Mouse (Mus musculus) embryonic facial prominence, embryonic 12.5 days (tissue): ENCODE measurements at regions not wholly inside any gene's neighbourhood (a gene's known extent, or its start where the extent isn't known, plus 50 kb on each side); places are given as distances from the start of the nearest gene placed in this dataset.
"Not testable (repeated sequence)": the region's sequence is repeated elsewhere in the genome, so short reads cannot be mapped to it uniquely, and the experiment has no call there.

Experiments
- ATAC-seq: fragments of 200-750 bp; cut with Nextera tagmentation; 2 replicates; pipeline ENCODE4 v1.8.0; 2017; ENCODE audit not compliant: insufficient number of reproducible peaks, insufficient read depth, low FRiP score, low TSS enrichment
- H3K27ac ChIP-seq: fragments of 300-500 bp; sonication (generic); 2 replicates; pipeline ENCODE4 v1.5.1; 2016; ENCODE audit warnings: mild to moderate bottlenecking
- H3K27me3 ChIP-seq: fragments of 300-500 bp; sonication (generic); 2 replicates; pipeline ENCODE4 v1.6.1; 2016; ENCODE audit warnings: mild to moderate bottlenecking, moderate library complexity
- H3K36me3 ChIP-seq: fragments of 300-500 bp; sonication (generic); 2 replicates; pipeline ENCODE4 v1.6.1; 2016; ENCODE audit warnings: mild to moderate bottlenecking
- H3K4me1 ChIP-seq: fragments of 300-500 bp; sonication (generic); 2 replicates; pipeline ENCODE4 v1.6.1; 2016
- H3K4me2 ChIP-seq: fragments of 300-500 bp; sonication (generic); replicated peaks from 2 replicates; pipeline ENCODE4 v1.6.1; 2016; ENCODE audit warnings: mild to moderate bottlenecking, moderate library complexity
- H3K4me3 ChIP-seq: fragments of 300-500 bp; sonication (generic); 2 replicates; pipeline ENCODE4 v1.5.1; 2016; ENCODE audit warnings: mild to moderate bottlenecking
- H3K9ac ChIP-seq: fragments of 300-500 bp; sonication (generic); 2 replicates; pipeline ENCODE4 v1.6.1; 2016; ENCODE audit warnings: mild to moderate bottlenecking, moderate library complexity
- H3K9me3 ChIP-seq: fragments of 300-500 bp; sonication (generic); 2 replicates; pipeline ENCODE4 v1.6.1; 2016; ENCODE audit warnings: mild to moderate bottlenecking, moderate library complexity
- WGBS: fragments of 180-500 bp; shearing (Covaris S2); methylation state at CpG from one replicate; pipeline ENCODE4 v1.1.7; 2016; 5-methylcytosine and 5-hydroxymethylcytosine counted together

DNA sequence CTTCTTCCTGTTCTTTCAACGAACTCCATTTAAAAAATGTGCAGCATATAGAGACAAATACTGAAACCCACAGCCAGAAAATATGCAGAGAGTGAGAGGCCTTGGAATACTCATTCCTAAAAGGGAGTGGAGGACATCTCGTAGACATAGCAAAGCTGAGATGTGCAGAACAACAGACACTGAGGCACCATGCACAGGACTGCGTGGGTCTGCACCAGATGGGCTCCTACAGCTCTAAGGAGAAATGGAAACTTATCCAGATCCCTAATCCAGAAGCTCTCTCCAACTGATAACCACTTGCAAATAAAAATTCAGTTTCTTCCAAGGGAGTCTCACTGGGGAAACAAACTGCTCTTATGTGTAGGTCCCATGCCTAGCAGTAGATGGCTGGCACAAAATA is 101.6 kb downstream of the Slc25a24 start:
- no peak overlapping the region for H3K27ac ChIP-seq
- no peaks in the 10 kb centered on the region for H3K4me1 ChIP-seq
- WGBS: 87% methylated on average over 3 of the region's 3 CpGs
- no peaks in the 10 kb centered on the region for H3K36me3 ChIP-seq
- no peak overlapping the region for H3K9ac ChIP-seq
- H3K9me3 ChIP-seq: no peaks in the 10 kb centered on the region
- H3K4me3 ChIP-seq: no peak overlapping the region
- ATAC-seq: no peak
- no peak overlapping the region for H3K4me2 ChIP-seq
- H3K27me3 ChIP-seq: no peaks in the 10 kb centered on the region

DNA sequence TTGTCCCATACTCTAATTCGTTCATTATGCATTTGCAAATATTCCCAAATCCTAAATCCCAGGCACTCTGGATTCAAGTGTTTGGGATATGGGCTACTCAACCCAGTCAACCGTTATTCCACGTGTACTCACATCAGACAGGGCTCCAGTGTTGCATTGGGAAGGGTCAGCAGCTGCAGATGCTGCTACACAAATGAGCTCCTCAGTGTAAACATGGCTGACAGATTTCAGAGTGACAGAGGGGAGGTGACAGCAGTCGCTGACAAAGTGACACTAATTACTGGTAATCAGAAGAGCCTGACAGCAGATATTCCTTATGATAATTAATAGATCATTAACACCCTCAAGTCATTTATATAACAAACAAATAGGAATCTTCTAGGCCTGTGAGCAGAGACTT is 106.2 kb upstream of the Vav3 start:
- ATAC-seq: no peak
- H3K4me1 ChIP-seq: no peaks in the 10 kb centered on the region
- no peaks in the 10 kb centered on the region for H3K9me3 ChIP-seq
- no peaks in the 10 kb centered on the region for H3K36me3 ChIP-seq
- no peak overlapping the region for H3K27ac ChIP-seq
- 73% methylated on average over 4 of the region's 4 CpGs for WGBS
- no peaks in the 10 kb centered on the region for H3K27me3 ChIP-seq
- no peak overlapping the region for H3K9ac ChIP-seq
- no peak overlapping the region for H3K4me3 ChIP-seq
- no peak overlapping the region for H3K4me2 ChIP-seq

DNA sequence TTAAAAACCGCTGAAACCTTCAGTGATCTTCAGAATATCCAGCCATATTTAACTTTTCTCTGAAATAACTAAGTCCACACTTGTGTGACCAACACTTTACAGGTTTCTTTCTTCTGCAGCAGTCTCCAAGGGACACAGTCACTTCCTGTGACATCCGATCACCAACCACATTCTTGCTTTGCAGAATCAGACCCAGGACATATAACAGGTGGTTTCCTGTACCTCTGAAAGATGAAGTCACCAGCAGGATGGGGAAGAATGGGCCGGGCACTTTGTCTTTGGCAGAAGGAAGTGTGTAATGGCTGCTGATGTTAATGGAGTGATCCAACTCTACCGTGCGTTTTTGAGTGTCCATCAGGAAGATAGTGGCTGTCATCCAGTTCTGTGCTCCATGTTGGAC is 103.5 kb upstream of the Vav3 start:
- H3K4me1 ChIP-seq: no peaks in the 10 kb centered on the region
- H3K36me3 ChIP-seq: no peaks in the 10 kb centered on the region
- no peak overlapping the region for H3K4me2 ChIP-seq
- no peak overlapping the region for H3K4me3 ChIP-seq
- 81% methylated on average over 5 of the region's 5 CpGs for WGBS
- ATAC-seq: no peak
- H3K27me3 ChIP-seq: no peaks in the 10 kb centered on the region
- no peak overlapping the region for H3K9ac ChIP-seq
- H3K27ac ChIP-seq: no peak overlapping the region
- no peaks in the 10 kb centered on the region for H3K9me3 ChIP-seq

DNA sequence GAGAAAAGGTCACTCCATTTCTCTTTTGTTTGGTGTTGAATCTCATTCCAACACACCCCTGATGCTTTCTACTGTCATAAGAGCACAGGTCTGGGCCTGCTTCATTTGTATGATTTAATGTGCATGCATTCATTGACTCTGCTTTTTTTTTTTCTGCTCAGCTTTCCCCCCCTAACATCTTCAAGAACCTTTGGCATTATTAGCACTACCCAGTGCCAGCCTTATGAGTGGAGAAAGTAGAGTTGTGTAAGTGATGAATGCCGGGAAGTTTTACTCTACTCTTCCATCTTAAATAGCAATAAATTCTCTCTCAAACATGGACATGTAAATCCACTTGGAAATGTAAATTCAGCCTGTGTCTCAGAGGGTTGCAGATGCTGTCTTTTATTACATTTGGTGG is 97.0 kb upstream of the Vav3 start:
- 71% methylated on average over 1 of the region's 1 CpGs for WGBS
- no peaks in the 10 kb centered on the region for H3K9me3 ChIP-seq

DNA sequence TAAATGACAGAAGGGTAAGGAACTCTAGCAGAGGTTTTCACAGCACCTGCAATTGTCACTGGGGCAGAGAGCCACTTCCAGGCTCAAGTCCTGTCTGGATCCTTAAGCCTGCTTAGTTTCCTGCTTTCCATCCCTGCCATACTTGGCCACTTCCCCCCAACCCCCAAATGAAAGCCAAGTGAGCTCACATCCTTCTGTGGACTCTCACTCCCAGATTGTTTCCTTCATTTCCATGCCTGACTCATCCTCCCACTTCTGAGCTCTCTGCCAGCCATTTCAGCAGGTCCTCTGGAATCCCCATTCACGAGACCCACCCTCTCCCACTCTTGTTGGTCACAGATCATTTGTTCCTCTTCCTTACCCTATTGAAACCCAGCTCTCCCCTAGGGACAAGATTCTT is 91.7 kb upstream of the Vav3 start:
- 33% methylated on average over 1 of the region's 1 CpGs for WGBS
- H3K27ac ChIP-seq: no peak overlapping the region
- H3K9me3 ChIP-seq: no peaks in the 10 kb centered on the region
- no peaks in the 10 kb centered on the region for H3K27me3 ChIP-seq
- H3K36me3 ChIP-seq: no peaks in the 10 kb centered on the region
- H3K9ac ChIP-seq: no peak overlapping the region
- H3K4me3 ChIP-seq: no peak overlapping the region
- no peak for ATAC-seq
- peaks cover 9% of the 10 kb centered on the region; the same call in 1 of the 2 replicates for H3K4me1 ChIP-seq
- no peak overlapping the region for H3K4me2 ChIP-seq

More for the DNA sequence above, 97.0 kb upstream of the Vav3 start:
- no peak overlapping the region for H3K27ac ChIP-seq
- H3K27me3 ChIP-seq: no peaks in the 10 kb centered on the region
- no peaks in the 10 kb centered on the region for H3K36me3 ChIP-seq
- no peaks in the 10 kb centered on the region for H3K4me1 ChIP-seq
- H3K4me3 ChIP-seq: no peak overlapping the region
- no peak for ATAC-seq
- no peak overlapping the region for H3K4me2 ChIP-seq
- no peak overlapping the region for H3K9ac ChIP-seq

DNA sequence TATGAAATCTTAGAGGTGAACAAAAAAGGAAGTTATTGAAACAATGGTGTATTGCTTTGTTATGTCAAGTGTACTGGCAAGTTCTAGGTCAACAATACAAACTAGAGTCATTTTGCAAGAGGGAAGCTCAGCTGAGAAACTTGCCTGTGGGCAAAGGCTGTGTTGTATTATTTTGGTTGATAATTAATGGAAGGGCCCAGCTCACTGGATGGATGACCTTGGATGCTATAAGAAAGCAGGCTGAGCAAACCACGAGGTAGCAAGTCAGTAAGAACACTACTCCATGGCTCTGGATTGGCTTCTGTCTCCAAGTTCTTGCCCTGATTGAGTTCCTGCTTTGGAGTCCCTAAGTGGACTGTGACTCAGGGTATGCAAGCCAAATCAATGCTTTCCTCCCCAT is 91.1 kb upstream of the Vav3 start:
- Histone ChIP-seq H3K9me3 (no peaks in the 10 kb centered on the region), H3K27ac (no peak overlapping the region), H3K36me3 (no peaks in the 10 kb centered on the region), H3K27me3 (no peaks in the 10 kb centered on the region), H3K9ac (no peak overlapping the region), H3K4me3 (no peak overlapping the region), H3K4me2 (no peak overlapping the region), H3K4me1 (peaks cover 9% of the 10 kb centered on the region; the same call in 1 of the 2 replicates)
- ATAC-seq: no peak
- WGBS: 70% methylated on average over 1 of the region's 1 CpGs

DNA sequence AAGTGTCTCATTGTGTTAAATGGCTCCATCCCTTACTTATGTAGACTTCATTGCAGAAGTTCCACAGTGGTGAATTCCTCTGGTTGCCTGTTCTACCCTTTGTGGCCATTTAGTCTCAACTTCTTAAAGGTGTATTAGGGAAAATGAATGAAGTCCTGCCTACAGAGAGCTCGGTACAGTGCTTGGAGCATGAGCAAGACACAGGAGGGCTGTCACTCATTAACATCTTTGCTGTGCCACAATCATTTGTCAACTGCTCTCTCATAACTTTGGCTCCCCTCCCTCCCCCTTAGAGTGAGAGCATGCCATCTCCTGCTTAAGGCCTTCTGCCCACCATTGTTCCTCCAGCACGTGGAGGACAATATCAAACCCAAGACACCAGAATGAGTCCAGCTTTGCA is 90.5 kb upstream of the Vav3 start:
- no peak overlapping the region for H3K27ac ChIP-seq
- no peak for ATAC-seq
- H3K36me3 ChIP-seq: no peaks in the 10 kb centered on the region
- no peak overlapping the region for H3K4me2 ChIP-seq
- no peaks in the 10 kb centered on the region for H3K9me3 ChIP-seq
- no peaks in the 10 kb centered on the region for H3K27me3 ChIP-seq
- peaks cover 9% of the 10 kb centered on the region; the same call in 1 of the 2 replicates for H3K4me1 ChIP-seq
- no peak overlapping the region for H3K4me3 ChIP-seq
- 84% methylated on average over 2 of the region's 2 CpGs for WGBS
- H3K9ac ChIP-seq: no peak overlapping the region

DNA sequence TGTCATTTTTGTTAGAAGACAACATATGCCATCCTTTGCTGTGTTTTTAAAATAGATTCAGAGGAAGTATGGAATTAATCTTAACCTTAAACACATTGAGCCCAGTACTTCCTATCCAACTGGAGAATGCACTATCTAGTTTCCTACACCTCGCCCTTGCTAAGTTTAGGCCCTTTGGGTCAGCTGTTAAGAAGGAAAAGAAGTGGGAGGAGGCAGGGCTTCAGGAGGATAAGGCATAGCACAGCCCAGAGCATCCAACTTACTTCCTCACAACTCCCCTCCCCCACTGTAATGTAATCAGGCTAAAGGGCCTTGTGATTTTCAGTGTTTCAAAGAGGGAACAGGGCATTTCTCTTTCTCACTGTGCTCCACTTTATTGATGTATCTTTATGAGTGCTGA is 88.7 kb upstream of the Vav3 start:
- no peak for ATAC-seq
- no peaks in the 10 kb centered on the region for H3K27me3 ChIP-seq
- H3K4me3 ChIP-seq: no peak overlapping the region
- no peak overlapping the region for H3K9ac ChIP-seq
- 18% methylated on average over 1 of the region's 1 CpGs for WGBS
- H3K4me2 ChIP-seq: no peak overlapping the region
- H3K4me1 ChIP-seq: peaks cover 9% of the 10 kb centered on the region; the same call in 1 of the 2 replicates
- H3K36me3 ChIP-seq: no peaks in the 10 kb centered on the region
- no peaks in the 10 kb centered on the region for H3K9me3 ChIP-seq
- no peak overlapping the region for H3K27ac ChIP-seq

DNA sequence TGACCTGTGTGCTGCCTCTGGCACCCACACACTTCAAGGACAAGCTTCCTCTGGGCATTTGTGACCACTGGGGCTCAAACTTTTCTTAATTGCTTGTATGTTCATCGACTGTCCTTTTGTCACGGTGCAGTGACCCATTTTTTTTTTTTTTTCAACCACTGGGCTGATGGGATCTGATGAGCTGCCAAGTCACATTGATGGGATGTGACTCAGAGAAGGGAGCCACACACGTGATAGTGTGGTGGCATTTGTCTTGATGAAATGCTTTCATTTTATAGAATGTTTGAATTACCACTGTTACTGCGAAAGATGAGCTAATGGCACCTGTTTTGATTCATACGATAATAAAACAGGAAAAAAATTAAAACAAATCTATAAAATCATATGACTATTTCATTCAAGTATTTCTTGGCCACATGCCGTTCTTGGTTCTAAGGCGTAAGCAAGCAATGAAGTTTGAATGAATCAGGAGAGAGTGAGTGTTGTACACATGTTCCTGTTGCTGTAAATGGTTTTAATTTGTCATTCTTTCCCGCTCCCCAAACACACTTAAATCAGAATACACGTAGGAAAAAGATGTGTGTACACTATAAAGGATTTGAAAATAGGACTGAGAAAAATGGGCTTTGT is 86.3 kb upstream of the Vav3 start:
- H3K9ac ChIP-seq: no peak overlapping the region
- 75% methylated on average over 9 of the region's 9 CpGs for WGBS
- H3K9me3 ChIP-seq: no peaks in the 10 kb centered on the region
- no peaks in the 10 kb centered on the region for H3K27me3 ChIP-seq
- H3K4me3 ChIP-seq: no peak overlapping the region
- H3K4me1 ChIP-seq: peaks cover 9% of the 10 kb centered on the region; the same call in 1 of the 2 replicates
- H3K27ac ChIP-seq: no peak overlapping the region
- H3K4me2 ChIP-seq: no peak overlapping the region
- H3K36me3 ChIP-seq: no peaks in the 10 kb centered on the region
- ATAC-seq: peak; percentile 29; the same call in 1 of the 2 replicates

DNA sequence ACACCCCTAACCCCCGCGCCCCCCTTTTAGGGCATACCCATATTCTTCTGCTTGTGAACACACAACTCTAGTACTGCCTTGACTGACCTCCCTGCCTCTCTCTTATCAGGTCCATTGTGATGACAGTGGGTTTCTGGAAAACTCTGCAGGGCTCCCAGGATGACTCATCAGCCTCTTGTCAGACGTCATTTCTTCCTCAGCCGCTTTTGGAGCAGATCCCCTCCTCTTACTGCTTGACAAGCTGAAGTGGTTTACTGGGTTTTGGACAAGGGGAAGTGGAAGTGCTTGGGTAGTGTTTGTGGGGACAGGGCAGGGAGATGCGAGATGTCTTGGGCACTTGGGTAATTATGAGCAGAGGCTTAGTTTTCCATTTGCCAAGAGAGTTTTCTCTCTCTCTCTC is 85.5 kb upstream of the Vav3 start:
- no peaks in the 10 kb centered on the region for H3K36me3 ChIP-seq
- WGBS: 86% methylated on average over 5 of the region's 5 CpGs
- ATAC-seq: no peak
- no peak overlapping the region for H3K9ac ChIP-seq
- peaks cover 9% of the 10 kb centered on the region; the same call in 1 of the 2 replicates for H3K4me1 ChIP-seq
- H3K27ac ChIP-seq: no peak overlapping the region
- no peak overlapping the region for H3K4me3 ChIP-seq
- H3K4me2 ChIP-seq: no peak overlapping the region
- no peaks in the 10 kb centered on the region for H3K9me3 ChIP-seq
- H3K27me3 ChIP-seq: no peaks in the 10 kb centered on the region

DNA sequence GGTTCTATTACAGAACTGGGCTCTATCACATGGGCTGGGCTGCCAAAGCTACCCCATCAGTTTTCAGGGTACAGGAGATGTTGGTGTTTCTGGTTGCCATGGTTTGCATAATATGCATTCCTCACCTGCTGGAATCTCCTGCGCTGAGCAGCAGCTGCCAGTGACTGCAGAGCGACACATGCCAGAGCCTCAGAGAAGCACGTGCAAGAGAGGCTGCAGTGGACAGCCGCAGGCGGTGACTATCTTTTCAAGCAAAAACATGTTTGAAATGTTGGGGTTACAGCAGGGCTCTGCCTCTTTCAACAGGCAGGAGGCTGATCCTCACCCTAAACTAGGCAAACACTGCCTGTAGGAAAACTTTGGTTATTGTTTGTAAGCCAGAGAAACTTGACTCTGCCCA is 83.7 kb upstream of the Vav3 start:
- 60% methylated on average over 5 of the region's 5 CpGs for WGBS
- no peak overlapping the region for H3K9ac ChIP-seq
- peaks cover 7% of the 10 kb centered on the region; the same call in 1 of the 2 replicates for H3K4me1 ChIP-seq
- no peaks in the 10 kb centered on the region for H3K9me3 ChIP-seq
- no peaks in the 10 kb centered on the region for H3K27me3 ChIP-seq
- H3K4me2 ChIP-seq: no peak overlapping the region
- H3K27ac ChIP-seq: no peak overlapping the region
- no peaks in the 10 kb centered on the region for H3K36me3 ChIP-seq
- H3K4me3 ChIP-seq: no peak overlapping the region
- ATAC-seq: no peak

DNA sequence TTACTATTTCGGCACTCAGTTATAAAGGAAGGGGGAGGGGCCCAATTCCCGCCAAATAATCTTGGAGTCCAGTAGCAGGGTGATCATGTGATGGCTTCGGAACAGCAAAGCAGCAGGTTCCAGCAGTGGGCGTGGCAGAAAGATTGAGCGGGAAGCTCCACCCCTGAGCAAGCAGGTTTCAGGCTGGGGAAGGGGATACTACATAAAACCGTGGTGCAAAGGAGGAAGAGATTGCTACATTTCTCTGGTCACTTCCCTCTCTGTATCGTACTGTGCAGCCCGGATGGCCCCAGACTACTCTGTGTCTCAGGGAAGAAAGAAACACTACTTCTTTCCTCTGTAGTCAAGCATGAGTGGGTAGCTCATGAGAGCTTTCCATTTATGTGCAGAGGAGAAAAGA is 73.5 kb upstream of the Vav3 start:
- H3K4me2 ChIP-seq: not testable (repeated sequence)
- 69% methylated on average over 8 of the region's 8 CpGs for WGBS

More for the DNA sequence above, 73.5 kb upstream of the Vav3 start:
- not testable (repeated sequence) for H3K9me3 ChIP-seq, H3K36me3 ChIP-seq, H3K9ac ChIP-seq, H3K27ac ChIP-seq, H3K27me3 ChIP-seq, H3K4me3 ChIP-seq, ATAC-seq, H3K4me1 ChIP-seq
